In genomic region chr16:10446573-10447263, GRCm38 (mm10) we compare ENCODE assay signal across 7 mouse cellular contexts. TPM values are rescaled to one million over a fixed set of nuclear protein-coding genes. Genes with fewer than 3 reads are reported as not detected.
DNase-seq lines count a peak whose midpoint lies in the region; ATAC-seq and TF ChIP-seq lines count a peak whose summit lies in the region.

No protein-coding gene starts in this region.

- H3K4me2 ChIP-seq in lung, postnatal 0 days (replicated peaks; ENCODE audit: low read depth, low read length), result peak overlapping the region; percentile 33
- peak overlapping the region; percentile 83 for H3K4me2 ChIP-seq in limb, embryonic 14.5 days (replicated peaks; ENCODE audit: low read depth, low read length, severe bottlenecking)
- peak overlapping the region; percentile 53 for H3K4me2 ChIP-seq in stomach, postnatal 0 days (replicated peaks; ENCODE audit: low read depth)

- WGBS in lung, postnatal 0 days, result 24% methylated on average over 13 of the region's 13 CpGs
- 18% methylated on average over 13 of the region's 13 CpGs for WGBS in limb, embryonic 14.5 days
- WGBS in stomach, postnatal 0 days, result 28% methylated on average over 13 of the region's 13 CpGs

- H3K27me3 ChIP-seq in lung, postnatal 0 days (replicated peaks; ENCODE audit: insufficient read depth, low read length), result no peaks in the 10 kb centered on the region
- H3K27me3 ChIP-seq in limb, embryonic 14.5 days (ENCODE audit: control insufficient read depth, insufficient read depth, low read length), result no peaks in the 10 kb centered on the region
- no peaks in the 10 kb centered on the region for H3K27me3 ChIP-seq in stomach, postnatal 0 days (ENCODE audit: control insufficient read depth, insufficient read depth, low read length)

- TF ChIP-seq EP300 in lung, postnatal 0 days (IDR thresholded peaks at IDR 0.05), result no peak
- TF ChIP-seq EP300 in stomach, postnatal 0 days (optimal IDR thresholded peaks at IDR 0.05), result no peak

- no peak overlapping the region for H3K27ac ChIP-seq in lung, postnatal 0 days (ENCODE audit: low read length)
- H3K27ac ChIP-seq in embryonic fibroblast, embryonic 13.5 days (ENCODE audit: insufficient read depth, low read length), result peak overlapping the region; percentile 35
- H3K27ac ChIP-seq in limb, embryonic 14.5 days (replicated peaks; ENCODE audit: low read depth, low read length), result 0 out of 2 replicates have a peak overlapping the region, but pooled peaks have one; percentile 0
- no peak overlapping the region; the same call in 1 of the 2 replicates for H3K27ac ChIP-seq in stomach, postnatal 0 days (replicated peaks)

- no peak overlapping the region for H3K9ac ChIP-seq in lung, postnatal 0 days (replicated peaks; ENCODE audit: low read depth)
- peak overlapping the region; percentile 64 for H3K9ac ChIP-seq in limb, embryonic 14.5 days (ENCODE audit: low read depth, low read length, severe bottlenecking)
- peak overlapping the region; percentile 35; the same call in 1 of the 2 replicates for H3K9ac ChIP-seq in stomach, postnatal 0 days (ENCODE audit: low read length)

- H3K36me3 ChIP-seq in lung, postnatal 0 days (ENCODE audit: insufficient read depth, low read length), result no peaks in the 10 kb centered on the region
- H3K36me3 ChIP-seq in limb, embryonic 14.5 days (ENCODE audit: control insufficient read depth, insufficient read depth, low read length), result no peaks in the 10 kb centered on the region
- H3K36me3 ChIP-seq in stomach, postnatal 0 days (ENCODE audit: control insufficient read depth, insufficient read depth, low read length), result no peaks in the 10 kb centered on the region

- no peak for TF ChIP-seq CTCF in lung, postnatal 0 days (IDR thresholded peaks at IDR 0.05)
- TF ChIP-seq CTCF in embryonic fibroblast, embryonic 13.5 days (IDR thresholded peaks at IDR 0.05; ENCODE audit: borderline replicate concordance, insufficient read depth, low read length), result no peak
- TF ChIP-seq CTCF in stomach, postnatal 0 days (IDR thresholded peaks at IDR 0.05; ENCODE audit: low read depth), result no peak

- peaks cover 5% of the 10 kb centered on the region; the same call in 1 of the 2 replicates for H3K4me1 ChIP-seq in lung, postnatal 0 days (ENCODE audit: insufficient read depth, low read depth, low read length)
- H3K4me1 ChIP-seq in embryonic fibroblast, embryonic 13.5 days (ENCODE audit: control insufficient read depth, insufficient read depth, low read length), result no peaks in the 10 kb centered on the region
- H3K4me1 ChIP-seq in limb, embryonic 14.5 days (ENCODE audit: control insufficient read depth, insufficient read depth, low read length), result peaks cover 7% of the 10 kb centered on the region
- H3K4me1 ChIP-seq in stomach, postnatal 0 days (replicated peaks; ENCODE audit: control insufficient read depth, insufficient read depth), result no peaks in the 10 kb centered on the region

- no peak overlapping the region for H3K4me3 ChIP-seq in lung, postnatal 0 days (ENCODE audit: low read depth, low read length)
- H3K4me3 ChIP-seq in embryonic fibroblast, embryonic 13.5 days (ENCODE audit: insufficient read depth, low read length), result peak overlapping the region; percentile 40
- peak overlapping the region; percentile 52 for H3K4me3 ChIP-seq in limb, embryonic 14.5 days (replicated peaks; ENCODE audit: low read length)
- peak overlapping the region; percentile 38 for H3K4me3 ChIP-seq in stomach, postnatal 0 days (ENCODE audit: low read depth, low read length)

- peak; percentile 23 for DNase-seq in lung, postnatal 0 days (ENCODE audit: low spot score)
- no peak for DNase-seq in lung, postnatal 4 days
- DNase-seq in limb, embryonic 14.5 days (ENCODE audit: low spot score), result no peak
- no peak for DNase-seq in stomach, postnatal 0 days (ENCODE audit: low spot score)
- no peak for DNase-seq in spleen, postnatal 4 days (ENCODE audit: low spot score in 2 of 2)
- DNase-seq in adrenal gland, postnatal 4 days (ENCODE audit: low spot score in 2 of 2), result no peak

- no peak for TF ChIP-seq POLR2A in embryonic fibroblast, embryonic 13.5 days (IDR thresholded peaks at IDR 0.05; ENCODE audit: low read depth, low read length)
- TF ChIP-seq POLR2A in limb, embryonic 14.5 days (IDR thresholded peaks at IDR 0.05; ENCODE audit: borderline replicate concordance, extremely low read depth, insufficient read depth, insufficient read length), result no peak

- ATAC-seq in lung, postnatal 0 days, result peak; percentile 37
- peak; percentile 60; the same call in 1 of the 2 replicates for ATAC-seq in limb, embryonic 14.5 days (ENCODE audit: low FRiP score, low read depth)
- ATAC-seq in stomach, postnatal 0 days (ENCODE audit: low FRiP score, low TSS enrichment), result no peak; the same call in 1 of the 2 replicates

- H3K9me3 ChIP-seq in lung, postnatal 0 days (ENCODE audit: low read length), result no peaks in the 10 kb centered on the region
- no peaks in the 10 kb centered on the region for H3K9me3 ChIP-seq in limb, embryonic 14.5 days (ENCODE audit: control insufficient read depth, low read length)
- no peaks in the 10 kb centered on the region for H3K9me3 ChIP-seq in stomach, postnatal 0 days (ENCODE audit: control insufficient read depth, low read length)

RNA-seq across cellular contexts. Expression of gene Tvp23a, which starts 0.4 kb away (rescaled TPM):
- 1.6 and 1.7 TPM in 2 replicates for polyA plus RNA-seq in lung, postnatal 0 days (2015; fragmentation: Nextera tagmentation; extraction: Ambion mirVana)
- 13.2 and 15.0 TPM in 2 replicates for polyA plus RNA-seq in embryonic fibroblast, embryonic 13.5 days (2011; ENCODE audit: insufficient read length, low read depth, missing spikeins)
- polyA plus RNA-seq in limb, embryonic 14.5 days (2012; rRNA removed), result 17.7 and 20.7 TPM in 2 replicates
- 14.0 and 17.1 TPM in 2 replicates for polyA plus RNA-seq in limb, embryonic 14.5 days (2014; fragmentation: Nextera tagmentation; extraction: Ambion mirVana)
- 1.9 and 2.4 TPM in 2 replicates for polyA plus RNA-seq in stomach, postnatal 0 days (2015; fragmentation: Nextera tagmentation; extraction: Ambion mirVana)
- 1 to 10 TPM; 4.7 to 4.8 TPM for total RNA-seq in adrenal gland, postnatal 4 days (2021)

RNA-seq across cellular contexts. Expression of gene Ciita, which starts 33.1 kb away (rescaled TPM):
- 1.3 and 1.4 TPM in 2 replicates for polyA plus RNA-seq in lung, postnatal 0 days (2015; fragmentation: Nextera tagmentation; extraction: Ambion mirVana)
- not detected in 2 replicates for polyA plus RNA-seq in embryonic fibroblast, embryonic 13.5 days (2011; ENCODE audit: insufficient read length, low read depth, missing spikeins)
- polyA plus RNA-seq in limb, embryonic 14.5 days (2012; rRNA removed), result 0.10 TPM in 2 replicates
- 0.44 and 0.65 TPM in 2 replicates for polyA plus RNA-seq in limb, embryonic 14.5 days (2014; fragmentation: Nextera tagmentation; extraction: Ambion mirVana)
- 0.16 and 0.18 TPM in 2 replicates for polyA plus RNA-seq in stomach, postnatal 0 days (2015; fragmentation: Nextera tagmentation; extraction: Ambion mirVana)
- under 1 TPM; 0.37 to 0.56 TPM for total RNA-seq in adrenal gland, postnatal 4 days (2021)

RNA-seq across cellular contexts. Expression of gene Nubp1, which starts 35.0 kb away (rescaled TPM):
- polyA plus RNA-seq in lung, postnatal 0 days (2015; fragmentation: Nextera tagmentation; extraction: Ambion mirVana), result 31.2 and 31.6 TPM in 2 replicates
- 19.9 and 24.1 TPM in 2 replicates for polyA plus RNA-seq in embryonic fibroblast, embryonic 13.5 days (2011; ENCODE audit: insufficient read length, low read depth, missing spikeins)
- polyA plus RNA-seq in limb, embryonic 14.5 days (2012; rRNA removed), result 46.1 and 46.9 TPM in 2 replicates
- 59.0 and 64.6 TPM in 2 replicates for polyA plus RNA-seq in limb, embryonic 14.5 days (2014; fragmentation: Nextera tagmentation; extraction: Ambion mirVana)
- 31.0 and 33.8 TPM in 2 replicates for polyA plus RNA-seq in stomach, postnatal 0 days (2015; fragmentation: Nextera tagmentation; extraction: Ambion mirVana)
- 10 to 100 TPM; 22.2 to 23.4 TPM for total RNA-seq in adrenal gland, postnatal 4 days (2021)

RNA-seq across cellular contexts. Expression of gene Tekt5, which starts 51.4 kb away (rescaled TPM):
- 9.9 and 11.7 TPM in 2 replicates for polyA plus RNA-seq in lung, postnatal 0 days (2015; fragmentation: Nextera tagmentation; extraction: Ambion mirVana)
- polyA plus RNA-seq in embryonic fibroblast, embryonic 13.5 days (2011; ENCODE audit: insufficient read length, low read depth, missing spikeins), result not detected in 2 replicates
- polyA plus RNA-seq in limb, embryonic 14.5 days (2012; rRNA removed), result 1.2 and 1.4 TPM in 2 replicates
- polyA plus RNA-seq in limb, embryonic 14.5 days (2014; fragmentation: Nextera tagmentation; extraction: Ambion mirVana), result 1.1 and 2.0 TPM in 2 replicates
- 0.74 and 1.0 TPM in 2 replicates for polyA plus RNA-seq in stomach, postnatal 0 days (2015; fragmentation: Nextera tagmentation; extraction: Ambion mirVana)
- total RNA-seq in adrenal gland, postnatal 4 days (2021), result under 1 TPM in 1 of 2 experiments, not detected in 1; 0.28 TPM

Comparison
In these comparisons a context has a peak if more than half of its experiments do, and no peak if none do; other contexts are left out.
1. H3K27ac ChIP-seq: peak in embryonic fibroblast, embryonic 13.5 days (single experiment) and limb, embryonic 14.5 days (single experiment); none in lung, postnatal 0 days (single experiment) and stomach, postnatal 0 days (single experiment).
2. H3K4me2 ChIP-seq: peak in every context shown above with its lines; median percentile 83 in limb, embryonic 14.5 days; 53 in stomach, postnatal 0 days; 33 in lung, postnatal 0 days.